Mouse (Mus musculus): Measurements from ENCODE around the gene Hacd2. TPM values are rescaled to one million over a fixed set of nuclear protein-coding genes. Genes with fewer than 3 reads are reported as not detected.
A peak's percentile ranks its signal among the peaks of the same experiment; 100 is the strongest.

Hacd2 gene
- polyA plus RNA-seq, 1 experiment from 2014 or later = 28.9 TPM

GRCm38 (mm10) chr16:35110410-35111142, 88.3 kb downstream of the Hacd2 start:
- ATAC-seq (ENCODE audit: low read depth) = peak; percentile 94
- peaks cover 5% of the 10 kb centered on the region for H3K4me1 ChIP-seq (ENCODE audit: control insufficient read depth, insufficient read depth, low read length)
- H3K27ac ChIP-seq (ENCODE audit: low read depth, low read length) = no peak overlapping the region
- WGBS = 24% methylated on average over 10 of the region's 10 CpGs
- no peaks in the 10 kb centered on the region for H3K9me3 ChIP-seq (ENCODE audit: control insufficient read depth, low read length)
- H3K4me2 ChIP-seq (ENCODE audit: low read depth, low read length) = peak overlapping the region; percentile 34; the same call in 1 of the 2 replicates
- H3K27me3 ChIP-seq (ENCODE audit: control insufficient read depth, insufficient read depth, low read length) = no peaks in the 10 kb centered on the region
- no peak overlapping the region for H3K4me3 ChIP-seq (ENCODE audit: low read depth, low read length)
- H3K9ac ChIP-seq (replicated peaks; ENCODE audit: low read depth, low read length) = 0 out of 2 replicates have a peak overlapping the region, but pooled peaks have one; percentile 35
- H3K36me3 ChIP-seq (ENCODE audit: control insufficient read depth, insufficient read depth, low read length) = no peaks in the 10 kb centered on the region

- no peak overlapping the region for H3K9ac ChIP-seq (replicated peaks; ENCODE audit: low read depth, low read length)
- ATAC-seq (ENCODE audit: low read depth) = peak; percentile 55; the same call in 1 of the 2 replicates
- no peak overlapping the region for H3K4me2 ChIP-seq (ENCODE audit: low read depth, low read length)
- H3K27me3 ChIP-seq (ENCODE audit: control insufficient read depth, insufficient read depth, low read length) = no peaks in the 10 kb centered on the region
- H3K9me3 ChIP-seq (ENCODE audit: control insufficient read depth, low read length) = no peaks in the 10 kb centered on the region
- no peak overlapping the region for H3K27ac ChIP-seq (ENCODE audit: low read depth, low read length)
- H3K36me3 ChIP-seq (ENCODE audit: control insufficient read depth, insufficient read depth, low read length) = no peaks in the 10 kb centered on the region
- H3K4me3 ChIP-seq (ENCODE audit: low read depth, low read length) = no peak overlapping the region
- 64% methylated on average over 8 of the region's 8 CpGs for WGBS
- H3K4me1 ChIP-seq (ENCODE audit: control insufficient read depth, insufficient read depth, low read length) = peaks cover 5% of the 10 kb centered on the region
These were observed 89.0 kb downstream of the Hacd2 start for GRCm38 (mm10) chr16:35111143-35111620.

GRCm38 (mm10) chr16:35113496-35113895, 91.3 kb downstream of the Hacd2 start:
- peaks cover 5% of the 10 kb centered on the region for H3K4me1 ChIP-seq (ENCODE audit: control insufficient read depth, insufficient read depth, low read length)
- WGBS = 91% methylated on average over 5 of the region's 5 CpGs

GRCm38 (mm10) chr16:35116328-35116956, 94.2 kb downstream of the Hacd2 start:
- H3K4me3 ChIP-seq (ENCODE audit: low read depth, low read length) = no peak overlapping the region
- 85% methylated on average over 7 of the region's 7 CpGs for WGBS

More at GRCm38 (mm10) chr16:35113496-35113895, 91.3 kb downstream of the Hacd2 start:
- Histone ChIP-seq H3K4me2 (ENCODE audit: low read depth, low read length) (no peak overlapping the region), H3K27ac (ENCODE audit: low read depth, low read length) (no peak overlapping the region), H3K9ac (replicated peaks; ENCODE audit: low read depth, low read length) (no peak overlapping the region), H3K9me3 (ENCODE audit: control insufficient read depth, low read length) (no peaks in the 10 kb centered on the region), H3K4me3 (ENCODE audit: low read depth, low read length) (no peak overlapping the region), H3K27me3 (ENCODE audit: control insufficient read depth, insufficient read depth, low read length) (no peaks in the 10 kb centered on the region), H3K36me3 (ENCODE audit: control insufficient read depth, insufficient read depth, low read length) (no peaks in the 10 kb centered on the region)
- ATAC-seq (ENCODE audit: low read depth) = no peak

GRCm38 (mm10) chr16:35117436-35117835, 95.2 kb downstream of the Hacd2 start:
- Histone ChIP-seq H3K4me3 (ENCODE audit: low read depth, low read length) (no peak overlapping the region), H3K4me1 (ENCODE audit: control insufficient read depth, insufficient read depth, low read length) (no peaks in the 10 kb centered on the region)

More at GRCm38 (mm10) chr16:35116328-35116956, 94.2 kb downstream of the Hacd2 start:
- Histone ChIP-seq H3K9me3 (ENCODE audit: control insufficient read depth, low read length) (no peaks in the 10 kb centered on the region), H3K27ac (ENCODE audit: low read depth, low read length) (no peak overlapping the region), H3K36me3 (ENCODE audit: control insufficient read depth, insufficient read depth, low read length) (no peaks in the 10 kb centered on the region), H3K27me3 (ENCODE audit: control insufficient read depth, insufficient read depth, low read length) (no peaks in the 10 kb centered on the region), H3K9ac (replicated peaks; ENCODE audit: low read depth, low read length) (no peak overlapping the region), H3K4me1 (ENCODE audit: control insufficient read depth, insufficient read depth, low read length) (no peaks in the 10 kb centered on the region), H3K4me2 (ENCODE audit: low read depth, low read length) (no peak overlapping the region)
- no peak for ATAC-seq (ENCODE audit: low read depth)

GRCm38 (mm10) chr16:35120603-35121002, 98.4 kb downstream of the Hacd2 start:
- no peaks in the 10 kb centered on the region for H3K27me3 ChIP-seq (ENCODE audit: control insufficient read depth, insufficient read depth, low read length)
- H3K4me3 ChIP-seq (ENCODE audit: low read depth, low read length) = no peak overlapping the region
- H3K9me3 ChIP-seq (ENCODE audit: control insufficient read depth, low read length) = no peaks in the 10 kb centered on the region
- no peaks in the 10 kb centered on the region for H3K4me1 ChIP-seq (ENCODE audit: control insufficient read depth, insufficient read depth, low read length)
- ATAC-seq (ENCODE audit: low read depth) = no peak
- no peak overlapping the region for H3K9ac ChIP-seq (replicated peaks; ENCODE audit: low read depth, low read length)
- 86% methylated on average over 4 of the region's 4 CpGs for WGBS
- H3K4me2 ChIP-seq (ENCODE audit: low read depth, low read length) = no peak overlapping the region
- H3K27ac ChIP-seq (ENCODE audit: low read depth, low read length) = no peak overlapping the region
- no peaks in the 10 kb centered on the region for H3K36me3 ChIP-seq (ENCODE audit: control insufficient read depth, insufficient read depth, low read length)

More at GRCm38 (mm10) chr16:35117436-35117835, 95.2 kb downstream of the Hacd2 start:
- H3K27ac ChIP-seq (ENCODE audit: low read depth, low read length) = no peak overlapping the region
- H3K9me3 ChIP-seq (ENCODE audit: control insufficient read depth, low read length) = no peaks in the 10 kb centered on the region
- H3K9ac ChIP-seq (replicated peaks; ENCODE audit: low read depth, low read length) = no peak overlapping the region
- 69% methylated on average over 7 of the region's 7 CpGs for WGBS
- H3K4me2 ChIP-seq (ENCODE audit: low read depth, low read length) = no peak overlapping the region
- H3K27me3 ChIP-seq (ENCODE audit: control insufficient read depth, insufficient read depth, low read length) = no peaks in the 10 kb centered on the region
- no peak for ATAC-seq (ENCODE audit: low read depth)
- H3K36me3 ChIP-seq (ENCODE audit: control insufficient read depth, insufficient read depth, low read length) = no peaks in the 10 kb centered on the region

- WGBS = 87% methylated on average over 5 of the region's 5 CpGs
- H3K4me1 ChIP-seq (ENCODE audit: control insufficient read depth, insufficient read depth, low read length) = no peaks in the 10 kb centered on the region
- no peak overlapping the region for H3K27ac ChIP-seq (ENCODE audit: low read depth, low read length)
- no peak for ATAC-seq (ENCODE audit: low read depth)
- H3K4me3 ChIP-seq (ENCODE audit: low read depth, low read length) = no peak overlapping the region
- H3K4me2 ChIP-seq (ENCODE audit: low read depth, low read length) = no peak overlapping the region
- H3K27me3 ChIP-seq (ENCODE audit: control insufficient read depth, insufficient read depth, low read length) = no peaks in the 10 kb centered on the region
- H3K9ac ChIP-seq (replicated peaks; ENCODE audit: low read depth, low read length) = no peak overlapping the region
- no peaks in the 10 kb centered on the region for H3K36me3 ChIP-seq (ENCODE audit: control insufficient read depth, insufficient read depth, low read length)
- no peaks in the 10 kb centered on the region for H3K9me3 ChIP-seq (ENCODE audit: control insufficient read depth, low read length)
These were observed 105.0 kb downstream of the Hacd2 start for GRCm38 (mm10) chr16:35127270-35127669.

GRCm38 (mm10) chr16:35130172-35130571, 107.9 kb downstream of the Hacd2 start:
- no peak overlapping the region for H3K27ac ChIP-seq (ENCODE audit: low read depth, low read length)
- ATAC-seq (ENCODE audit: low read depth) = no peak
- H3K36me3 ChIP-seq (ENCODE audit: control insufficient read depth, insufficient read depth, low read length) = no peaks in the 10 kb centered on the region
- H3K4me3 ChIP-seq (ENCODE audit: low read depth, low read length) = no peak overlapping the region
- no peaks in the 10 kb centered on the region for H3K27me3 ChIP-seq (ENCODE audit: control insufficient read depth, insufficient read depth, low read length)
- no peak overlapping the region for H3K9ac ChIP-seq (replicated peaks; ENCODE audit: low read depth, low read length)
- WGBS = 75% methylated on average over 3 of the region's 3 CpGs
- H3K9me3 ChIP-seq (ENCODE audit: control insufficient read depth, low read length) = no peaks in the 10 kb centered on the region
- no peaks in the 10 kb centered on the region for H3K4me1 ChIP-seq (ENCODE audit: control insufficient read depth, insufficient read depth, low read length)
- no peak overlapping the region for H3K4me2 ChIP-seq (ENCODE audit: low read depth, low read length)

- no peak overlapping the region for H3K27ac ChIP-seq (ENCODE audit: low read depth, low read length)
- H3K4me2 ChIP-seq (ENCODE audit: low read depth, low read length) = no peak overlapping the region
- H3K36me3 ChIP-seq (ENCODE audit: control insufficient read depth, insufficient read depth, low read length) = no peaks in the 10 kb centered on the region
- 52% methylated on average over 6 of the region's 6 CpGs for WGBS
- H3K9ac ChIP-seq (replicated peaks; ENCODE audit: low read depth, low read length) = no peak overlapping the region
- H3K9me3 ChIP-seq (ENCODE audit: control insufficient read depth, low read length) = no peaks in the 10 kb centered on the region
- ATAC-seq (ENCODE audit: low read depth) = no peak
- H3K27me3 ChIP-seq (ENCODE audit: control insufficient read depth, insufficient read depth, low read length) = no peaks in the 10 kb centered on the region
- H3K4me1 ChIP-seq (ENCODE audit: control insufficient read depth, insufficient read depth, low read length) = peaks cover 8% of the 10 kb centered on the region; the same call in 1 of the 2 replicates
- H3K4me3 ChIP-seq (ENCODE audit: low read depth, low read length) = no peak overlapping the region
These were observed 117.2 kb downstream of the Hacd2 start for GRCm38 (mm10) chr16:35139416-35139815.
